Mouse (Mus musculus): ENCODE results near the gene Gm20661. TPM values are rescaled to one million over a fixed set of nuclear protein-coding genes. Genes with fewer than 3 reads are reported as not detected.

Gm20661 gene
- total RNA-seq, 1 experiment from 2014 or later: 0.46 TPM

DNA sequence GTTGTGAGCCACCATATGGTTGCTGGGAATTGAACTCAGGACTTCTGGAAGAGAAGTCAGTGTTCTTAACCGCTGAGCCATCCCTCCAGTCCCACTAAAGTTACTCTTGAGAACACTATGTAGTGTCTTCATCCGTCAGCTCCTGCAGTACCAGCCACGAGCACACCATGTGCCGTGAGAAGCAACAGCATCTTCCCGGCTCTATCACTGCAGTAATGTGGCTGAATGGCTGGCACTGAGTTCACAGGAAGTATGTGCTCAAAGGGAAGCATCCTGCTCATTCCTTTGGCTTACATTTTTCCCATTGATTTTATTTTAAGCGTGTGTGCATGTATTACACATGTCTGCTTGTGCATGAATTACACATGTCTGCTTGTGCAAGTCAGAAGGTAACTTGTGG, 15.4 kb upstream of the Gm20661 start:
- no peak for DNase-seq

DNA sequence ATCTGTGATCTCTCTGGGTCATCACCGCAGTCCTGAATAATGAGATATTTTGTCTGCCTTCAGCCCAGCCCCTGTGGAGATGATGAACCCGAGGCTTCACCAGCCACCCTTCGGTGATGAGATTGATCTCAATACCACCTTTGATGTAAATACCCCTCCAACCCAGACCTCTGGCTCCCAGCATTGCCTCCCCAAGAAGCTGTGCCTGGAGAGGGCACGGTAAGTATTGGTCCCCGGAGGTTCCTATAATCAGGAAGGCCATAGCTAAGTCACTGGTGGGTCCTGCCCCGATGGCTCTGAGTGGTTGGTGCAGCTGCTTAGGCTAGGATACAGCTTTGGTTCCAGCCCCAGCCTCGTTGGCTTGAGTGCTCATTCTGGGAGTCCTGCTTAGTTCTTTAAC, 14.3 kb upstream of the Gm20661 start:
- DNase-seq: no peak

DNA sequence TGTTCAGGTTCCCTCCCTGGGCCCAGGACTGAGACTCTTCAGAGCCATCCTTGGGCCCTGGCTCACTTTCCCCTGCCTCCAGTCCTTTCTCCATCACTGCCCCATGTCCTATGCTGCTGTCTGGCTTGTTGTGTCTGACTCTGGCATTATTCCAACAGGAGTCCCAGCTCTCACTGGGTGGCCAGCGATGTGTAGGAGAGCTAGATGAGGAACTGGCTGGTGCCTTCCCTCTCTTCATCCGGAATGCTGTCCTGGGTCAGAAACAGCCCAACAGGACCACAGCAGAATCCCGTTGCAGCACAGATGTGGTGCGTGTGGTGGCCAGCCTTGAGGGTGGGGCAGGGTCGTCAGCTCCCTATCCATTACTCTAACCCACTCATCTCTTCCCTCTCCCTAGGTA, 12.5 kb upstream of the Gm20661 start:
- DNase-seq: no peak

DNA sequence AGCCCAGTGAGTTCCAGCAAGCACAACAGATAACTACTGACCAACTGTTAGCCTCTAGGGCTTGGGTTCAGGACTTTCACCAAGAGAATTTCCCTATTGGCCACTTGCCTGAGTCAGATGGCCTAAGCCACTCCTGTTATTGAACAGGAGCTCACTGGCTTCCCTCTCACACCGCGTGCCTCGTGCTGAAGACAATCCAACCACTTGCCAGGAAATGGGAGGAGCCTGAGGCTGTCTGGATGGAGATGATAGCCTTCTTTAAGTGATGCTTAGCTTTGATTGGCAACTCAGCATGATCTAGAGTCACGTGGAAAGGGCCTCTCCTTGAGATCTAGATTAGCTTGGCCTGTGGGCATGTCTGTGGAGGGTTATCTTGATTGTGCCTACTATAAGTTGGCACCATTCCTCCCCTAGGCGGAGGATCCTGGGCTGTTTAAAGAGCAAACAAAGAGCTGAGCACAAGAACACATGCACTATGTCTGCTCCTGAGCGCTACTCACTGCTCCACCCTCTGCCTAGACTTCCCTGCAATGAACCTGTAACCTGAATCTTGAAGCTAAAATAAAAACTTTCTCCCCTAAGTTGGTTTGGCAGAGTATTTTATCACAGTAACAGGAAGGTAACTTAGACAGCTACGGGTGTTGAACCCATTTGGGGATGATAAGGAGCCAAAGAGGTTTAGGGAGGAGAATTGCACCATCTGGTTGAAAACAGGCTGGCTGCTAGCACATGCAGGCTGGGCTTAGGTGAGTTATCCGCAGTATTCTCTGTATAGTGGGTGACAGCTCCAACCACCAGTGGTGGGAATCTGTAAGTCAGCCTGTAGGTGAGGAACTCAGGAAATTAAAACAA, 10.9 kb upstream of the Gm20661 start:
- DNase-seq: no peak

DNA sequence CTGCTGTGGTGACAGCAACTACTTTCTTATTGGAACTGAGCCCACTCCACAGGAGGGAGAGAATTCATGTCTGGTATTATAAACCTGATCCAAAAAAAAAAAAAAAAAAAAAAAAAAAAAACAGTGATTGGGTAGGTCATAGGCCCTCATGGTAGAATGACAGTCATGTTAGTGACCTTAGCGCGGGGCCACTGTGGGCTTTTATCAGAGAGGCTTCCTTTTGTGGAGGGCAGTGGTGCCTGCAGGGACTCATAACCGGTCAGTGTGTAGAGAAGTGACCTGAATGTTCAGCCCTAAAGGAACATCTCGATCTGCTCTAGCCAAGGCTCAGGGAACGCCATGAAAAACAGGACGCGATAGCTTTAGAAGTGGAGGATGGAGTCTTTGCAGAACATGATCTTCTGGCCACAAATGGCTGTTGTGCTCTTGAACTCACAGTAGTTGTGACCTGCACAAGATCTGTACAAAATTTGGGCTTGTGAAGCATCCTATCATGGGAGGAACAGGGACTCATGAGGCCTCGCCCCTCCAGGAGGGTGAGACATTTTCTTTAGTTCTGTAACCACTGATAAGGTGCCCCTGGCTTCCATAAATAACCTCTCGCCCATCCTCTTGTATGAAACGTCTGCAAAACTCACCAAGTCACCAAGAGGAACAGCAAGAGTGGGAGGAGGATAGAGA, 8.2 kb upstream of the Gm20661 start:
- DNase-seq: no peak

DNA sequence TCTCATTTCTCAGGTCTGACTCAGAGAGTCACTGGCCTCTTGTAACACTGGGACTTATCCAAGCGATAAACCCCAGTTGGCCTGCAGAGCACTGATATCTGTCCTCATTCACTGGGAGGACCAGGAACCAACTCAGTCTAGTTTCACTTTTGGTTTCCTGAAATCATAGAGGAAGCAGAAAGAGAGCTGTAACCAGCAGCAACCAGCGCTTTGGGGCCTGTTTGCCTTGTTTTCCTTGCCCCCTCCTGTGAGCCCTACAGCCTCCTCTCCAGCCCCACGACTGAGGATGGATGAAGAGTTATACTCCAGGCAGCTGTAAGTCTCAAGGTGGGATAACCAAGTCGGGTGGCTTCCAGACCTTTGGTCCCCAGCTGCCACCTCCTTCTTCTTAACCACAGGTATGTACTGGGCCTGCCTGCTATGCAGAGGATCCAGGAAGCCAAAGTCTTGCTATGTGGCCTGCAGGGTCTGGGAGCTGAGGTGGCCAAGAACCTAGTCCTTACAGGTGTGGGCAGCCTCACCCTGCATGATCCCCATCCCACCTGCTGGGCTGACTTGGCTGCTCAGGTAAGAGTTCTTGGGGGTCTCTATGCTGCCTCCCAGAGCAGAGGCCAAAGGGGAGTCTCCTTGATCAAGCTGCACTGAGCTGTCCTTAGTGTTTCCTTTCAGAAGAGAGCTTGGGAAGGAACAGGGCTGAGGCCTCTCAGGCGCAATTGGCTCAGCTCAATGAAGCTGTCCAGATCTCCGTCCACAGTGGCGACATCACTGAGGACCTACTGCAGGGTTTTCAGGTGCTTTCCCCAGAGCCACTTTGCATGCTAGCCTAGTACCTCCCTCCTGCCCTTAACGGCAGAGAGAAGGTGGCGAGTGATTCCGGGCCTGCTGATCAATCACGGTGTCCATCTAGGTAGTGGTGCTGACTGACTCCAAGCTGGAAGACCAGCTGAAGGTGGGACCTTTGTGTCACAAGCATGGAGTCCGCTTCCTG, 7.2 kb upstream of the Gm20661 start, which contains the start of gene Uba7:
Uba7 (plus strand) TSS at position 107 of the 988 bp plus-strand sequence.
- no peak for DNase-seq

DNA sequence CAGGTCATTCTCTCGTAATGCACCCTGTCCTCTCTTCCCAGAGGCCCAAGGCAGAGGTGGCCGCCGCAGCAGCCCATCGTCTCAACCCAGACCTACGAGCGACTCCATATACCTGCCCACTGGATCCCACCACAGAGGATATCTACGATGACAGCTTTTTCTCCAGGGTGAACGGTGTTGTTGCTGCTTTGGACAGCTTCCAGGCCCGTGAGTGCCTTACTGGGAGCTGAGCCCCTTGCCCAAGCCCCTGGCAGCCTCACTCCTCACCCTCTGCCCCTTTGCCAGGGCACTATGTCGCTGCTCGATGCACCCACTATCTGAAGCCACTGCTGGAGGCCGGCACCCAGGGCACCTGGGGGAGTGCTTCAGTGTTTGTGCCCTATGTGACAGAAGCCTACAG, 4.0 kb upstream of the Gm20661 start:
- no peak for DNase-seq

DNA sequence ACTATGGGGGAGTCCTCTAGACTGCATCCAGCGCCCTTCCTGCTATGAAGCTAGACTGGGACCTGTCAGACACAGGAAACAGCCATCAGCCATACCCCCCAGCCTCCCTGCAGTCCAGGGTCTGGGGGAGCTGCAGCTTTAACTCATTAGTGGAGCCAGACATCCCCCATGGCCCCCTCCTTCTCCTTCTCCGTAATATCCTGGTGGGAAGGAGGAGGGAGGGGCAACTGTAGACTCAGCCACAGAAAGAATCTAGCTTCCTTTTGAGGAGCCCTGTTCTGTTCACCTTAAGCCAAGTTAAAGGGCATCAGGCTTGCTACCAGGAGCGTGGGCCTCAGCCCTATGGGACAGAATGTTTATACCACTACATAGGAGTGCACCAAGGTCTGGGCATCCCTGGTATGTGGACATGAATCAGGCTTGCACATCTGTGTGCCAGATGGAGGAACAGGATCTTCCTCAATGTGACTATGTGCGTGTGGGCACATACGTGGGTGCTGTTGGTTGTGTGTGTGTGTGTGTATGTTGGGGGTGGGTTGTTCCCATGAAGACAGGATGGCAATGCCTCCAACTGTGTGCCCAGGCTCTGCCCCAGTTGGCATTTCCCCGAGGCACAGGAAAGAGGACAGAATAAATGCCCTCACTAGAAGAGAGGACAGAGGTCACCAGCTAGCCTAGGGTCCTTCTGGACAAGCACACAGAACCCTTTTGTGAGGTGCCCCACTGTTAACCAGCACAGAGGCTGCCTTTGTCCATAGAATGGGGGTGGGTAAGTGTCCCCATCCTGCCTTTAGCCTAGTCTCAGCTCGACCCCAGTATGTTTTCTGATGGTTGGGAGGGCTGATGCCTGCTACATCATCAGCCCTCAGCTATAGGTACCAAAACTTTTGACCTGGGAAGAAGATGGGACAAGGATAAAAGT, 913 bp upstream of the Gm20661 start:
- DNase-seq: no peak

DNA sequence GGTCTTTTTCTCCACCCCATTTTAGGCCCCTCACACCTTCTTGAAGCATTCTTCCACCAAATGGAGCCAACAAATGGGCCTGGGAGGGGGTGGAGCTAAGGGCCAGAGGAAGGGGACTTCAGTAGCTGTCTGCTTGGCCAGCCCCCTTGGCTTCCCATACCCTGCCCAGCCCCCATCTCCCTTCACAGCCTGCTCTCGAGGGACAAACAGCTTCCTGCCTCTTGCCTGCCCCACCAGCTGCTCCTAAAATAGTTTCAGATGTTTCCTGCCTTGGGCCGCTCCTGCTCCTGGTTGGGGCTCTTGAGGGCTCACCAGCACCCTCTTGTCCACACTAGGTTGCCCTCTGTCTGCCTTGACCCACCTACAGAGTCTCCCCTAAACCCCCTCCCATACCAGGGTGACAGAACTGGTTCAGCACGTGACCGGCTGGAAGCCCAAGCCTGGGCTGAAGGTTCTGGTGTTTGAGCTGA, 598 bp downstream of the Gm20661 start:
- DNase-seq: peak; percentile 59

DNA sequence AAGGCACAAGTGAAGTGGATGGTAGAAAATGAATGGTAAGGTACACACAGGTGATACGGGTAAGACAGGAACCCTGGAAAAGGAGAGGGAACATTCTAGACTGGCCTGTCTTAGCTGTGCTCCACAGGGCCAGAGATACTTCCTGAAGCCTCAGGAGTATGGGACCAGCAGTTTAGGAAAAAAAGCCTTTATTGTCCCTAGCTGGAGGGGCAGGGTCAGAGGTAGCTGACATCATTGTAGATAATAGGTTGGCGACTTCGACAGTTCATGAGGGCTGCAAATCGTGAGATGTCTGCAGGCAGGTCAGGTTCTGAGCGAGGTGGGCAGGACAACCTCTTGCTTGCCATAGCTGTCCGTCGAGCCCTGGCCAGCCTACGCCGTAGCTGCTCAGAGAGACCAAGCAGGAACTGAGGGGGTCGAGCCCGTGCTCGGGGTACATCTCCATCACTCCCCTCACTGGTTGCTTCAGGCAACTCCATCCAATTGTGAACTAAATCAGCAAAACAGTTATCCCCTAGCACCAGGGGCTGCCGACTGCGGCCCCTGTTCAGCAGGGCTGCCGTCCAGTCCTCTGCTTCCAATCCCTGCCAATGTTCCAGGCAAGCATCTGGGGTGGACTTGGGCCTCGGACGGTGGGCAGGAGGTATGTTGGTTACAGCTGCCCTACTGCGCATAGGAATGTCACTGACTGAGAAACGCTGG, 1.3 kb downstream of the Gm20661 start:
- no peak for DNase-seq

DNA sequence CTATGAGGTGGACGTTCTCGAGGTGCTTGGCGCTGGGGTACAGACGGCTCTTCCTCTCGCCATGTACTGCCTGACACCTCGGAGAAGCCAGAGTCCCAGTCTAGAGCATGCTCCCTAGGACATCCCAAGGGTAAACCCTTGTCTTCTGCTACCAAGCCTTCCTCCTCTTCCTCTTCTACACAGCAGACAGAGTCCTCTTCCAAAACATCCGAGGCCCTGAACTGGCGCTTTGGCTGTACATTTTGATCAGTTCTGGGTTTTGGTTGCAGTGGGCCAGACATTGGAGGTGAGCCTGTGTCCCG, 1.8 kb downstream of the Gm20661 start:
- DNase-seq: no peak

DNA sequence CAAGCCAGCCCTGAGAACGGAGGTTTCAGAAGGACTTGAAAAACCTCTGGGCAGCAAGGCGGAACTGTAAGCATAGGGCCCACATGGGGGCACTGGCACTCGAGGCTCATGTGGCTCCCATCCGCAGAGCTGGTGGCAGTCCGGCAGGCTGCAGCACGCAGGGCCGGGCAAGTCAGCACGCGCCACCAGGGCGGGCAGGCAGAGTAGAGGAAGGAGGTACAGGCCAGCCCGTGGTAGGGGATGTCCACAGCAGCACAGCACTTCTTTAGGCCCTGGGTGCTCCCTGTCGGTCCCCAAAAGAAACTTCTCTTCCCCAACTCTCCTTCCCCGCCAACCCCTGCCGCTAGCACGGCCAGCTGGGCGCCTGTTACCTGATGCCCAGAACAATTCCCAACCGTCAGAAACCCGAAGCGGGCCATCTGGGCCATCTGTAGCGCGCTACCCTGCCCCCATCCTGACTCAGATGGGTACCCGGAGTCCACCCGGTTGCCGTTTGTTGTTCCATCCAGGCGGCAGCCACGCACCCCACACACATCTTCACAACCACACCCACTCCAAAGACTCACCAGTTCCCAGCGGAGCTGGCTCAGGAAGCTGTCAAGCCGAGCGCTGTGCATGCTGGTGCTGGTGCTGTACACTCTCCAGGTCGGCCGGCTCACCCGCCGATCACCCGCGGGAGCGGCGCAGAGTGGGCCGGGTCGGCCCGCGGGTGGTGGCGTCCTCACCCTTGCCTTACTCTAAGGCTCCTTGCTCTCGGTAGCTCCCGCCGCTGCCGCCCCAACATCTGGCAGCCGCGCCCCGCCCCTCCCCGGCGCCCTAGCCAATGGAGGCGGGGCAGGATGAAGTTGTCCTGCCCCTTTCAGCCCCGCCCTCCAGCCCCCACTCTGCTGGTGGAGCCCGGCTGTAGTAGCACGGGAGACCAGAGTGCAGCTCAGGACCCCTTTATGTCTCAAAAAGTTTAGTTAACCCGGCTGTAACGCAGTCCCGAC, 2.6 kb downstream of the Gm20661 start, which contains the start of gene Inka1:
Inka1 (minus strand) TSS at position 749 of the 989 bp plus-strand sequence.
- DNase-seq: peak; percentile 92

DNA sequence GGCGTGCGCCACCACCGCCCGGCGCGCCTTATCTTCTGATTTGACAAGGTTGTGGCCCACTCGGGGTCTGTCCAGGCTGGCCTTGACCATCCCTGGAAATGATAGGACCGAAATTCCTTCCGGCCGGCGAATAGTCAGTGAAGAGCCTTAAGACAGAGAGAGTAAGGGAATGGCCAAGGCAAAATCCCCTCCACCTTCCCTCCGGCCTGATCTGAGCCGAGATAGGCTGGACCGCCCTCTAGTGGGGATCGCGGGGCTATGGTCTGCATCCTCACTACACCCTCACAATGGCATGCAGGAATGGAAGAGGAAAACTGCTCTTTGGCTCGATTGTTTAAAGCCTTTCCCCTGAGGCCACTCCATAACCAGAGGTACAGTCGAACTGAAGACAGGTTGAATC, 3.5 kb downstream of the Gm20661 start:
- DNase-seq: peak; percentile 81

DNA sequence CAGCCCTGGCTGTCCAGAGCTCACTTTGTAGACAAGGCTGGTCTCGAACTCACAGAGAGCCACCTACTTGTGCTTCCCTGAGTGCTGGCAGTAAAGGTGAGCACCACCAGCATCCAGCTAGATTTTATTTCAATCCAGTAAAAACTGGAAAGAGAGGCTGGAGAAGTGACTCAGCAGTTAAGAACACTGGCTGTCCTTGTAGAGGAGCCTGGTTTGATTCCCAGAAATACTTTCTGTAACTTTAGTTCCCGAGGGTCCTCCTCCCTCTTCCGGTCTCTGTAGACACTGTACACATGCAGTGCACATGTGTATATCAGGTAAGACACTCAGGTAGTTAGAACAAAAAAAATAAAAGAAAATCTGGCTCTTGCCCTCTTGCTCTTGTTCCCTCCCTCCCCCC, 5.1 kb downstream of the Gm20661 start:
- DNase-seq: no peak

DNA sequence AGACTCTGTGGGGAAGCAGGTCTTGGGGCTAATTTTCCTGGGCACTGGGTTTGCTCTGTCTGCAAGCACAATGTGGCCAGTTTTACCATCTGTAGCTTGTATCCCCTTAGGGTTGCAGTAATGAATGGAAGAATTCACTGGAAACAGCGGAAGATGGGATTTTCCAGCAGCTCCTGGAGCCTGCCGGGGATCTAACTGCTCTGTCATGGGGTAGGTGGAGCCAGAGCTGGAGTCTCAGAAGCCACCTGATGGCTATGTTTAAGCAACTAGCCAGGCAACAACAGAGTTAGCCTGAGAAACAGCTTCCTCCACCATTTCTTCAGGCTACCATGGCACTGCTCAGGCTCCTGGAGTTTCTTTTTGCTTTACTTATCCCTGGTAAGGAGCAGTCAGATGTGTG, 9.3 kb downstream of the Gm20661 start, which contains the start of gene Cdhr4:
Cdhr4 (plus strand) TSS at position 301 of the 400 bp plus-strand sequence.
- no peak for DNase-seq

DNA sequence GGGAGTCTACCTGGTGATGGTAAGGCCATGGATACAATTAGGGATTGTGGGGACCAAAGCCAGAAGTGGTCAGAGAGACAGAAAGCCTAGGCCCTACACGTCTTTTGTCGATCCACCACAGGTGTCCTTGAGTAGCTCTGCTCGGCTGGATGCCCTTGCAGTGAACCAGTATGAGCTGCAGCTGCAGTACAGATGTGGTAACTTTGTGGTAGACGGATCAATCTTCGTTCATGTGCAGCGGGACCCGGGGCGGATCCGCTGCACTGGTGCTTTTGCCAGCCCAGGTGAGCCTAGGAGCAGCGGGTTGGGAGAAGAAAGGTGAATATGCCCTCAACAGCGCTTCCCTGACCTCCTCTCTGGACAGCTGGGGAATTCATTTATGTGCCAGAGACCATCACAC, 10.2 kb downstream of the Gm20661 start:
- DNase-seq: no peak

DNA sequence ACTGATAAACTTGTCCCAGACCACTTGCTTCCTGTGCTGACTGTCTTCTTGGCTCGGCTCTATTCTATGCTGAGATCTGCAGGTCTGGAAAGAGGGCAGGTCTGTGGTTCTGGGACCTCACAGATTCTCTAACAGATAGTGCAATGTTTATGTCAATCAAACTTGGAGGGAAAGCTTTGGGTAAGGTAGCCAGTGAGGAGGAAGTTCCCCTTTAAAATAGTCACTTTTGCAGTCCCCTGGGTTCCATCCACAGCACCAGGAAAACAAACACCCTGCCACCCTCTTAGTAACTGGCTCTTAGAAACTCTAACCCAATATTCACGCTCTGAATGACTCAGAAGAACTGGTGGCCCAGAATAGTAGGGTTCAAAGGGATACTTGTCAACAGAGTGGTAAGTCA, 11.6 kb downstream of the Gm20661 start:
- no peak for DNase-seq

DNA sequence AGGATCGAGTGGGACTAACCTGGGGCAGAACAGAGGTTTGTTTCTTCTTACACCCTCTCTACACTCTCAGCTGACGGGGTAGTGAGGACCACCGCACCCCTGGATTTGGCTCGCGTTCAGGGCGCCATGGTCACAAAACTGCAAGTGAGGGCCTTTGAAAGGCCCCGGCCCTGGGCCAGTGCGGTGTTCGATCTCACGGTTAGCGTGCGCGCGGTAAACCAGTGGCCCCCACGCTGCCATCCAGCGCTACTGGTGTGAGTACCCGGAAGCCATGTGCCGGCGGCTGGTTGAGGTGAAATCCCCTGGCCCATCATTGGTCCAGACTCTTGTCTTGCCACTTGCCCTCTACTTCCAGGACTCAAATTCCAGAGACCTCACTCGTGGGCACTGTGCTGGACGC, 12.7 kb downstream of the Gm20661 start:
- DNase-seq: no peak

DNA sequence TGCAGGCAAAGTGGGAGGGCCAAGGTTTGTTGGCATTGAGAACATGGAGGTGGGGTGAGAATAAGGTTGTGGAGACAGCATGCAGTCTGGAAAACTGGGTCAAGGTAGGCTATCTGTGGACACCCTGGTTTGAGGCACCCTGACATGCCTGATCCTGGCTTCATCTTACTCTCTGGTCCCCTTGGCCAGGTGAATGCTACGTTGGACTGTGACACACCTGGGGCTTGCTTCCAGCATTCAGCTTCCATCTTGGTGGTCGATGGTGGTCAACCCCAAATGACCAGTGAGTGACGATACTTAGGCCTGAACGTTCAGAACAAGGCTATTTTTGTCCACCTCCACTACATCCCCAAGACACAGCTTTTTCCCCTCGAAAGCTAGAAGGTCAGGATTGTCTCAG, 13.2 kb downstream of the Gm20661 start, which contains the start of gene Gm20662:
Gm20662 (plus strand) TSS at position 301 of the 400 bp plus-strand sequence.
- no peak for DNase-seq
